Mouse (Mus musculus) G1E (cell line): Measurements from ENCODE around the gene Enoph1.

ENCODE experiments used
- CTCF ChIP-seq: IDR thresholded peaks from 2 replicates; pipeline ENCODE4 v1.5.1; 2012; ENCODE audit warnings: low read depth, low read length, inconsistent platforms, mixed read lengths
- GATA1 ChIP-seq: IDR thresholded peaks from 2 replicates; pipeline ENCODE4 v1.6.1; 2012; ENCODE audit warnings: borderline replicate concordance, low read length, inconsistent platforms, mixed read lengths
- GATA2 ChIP-seq: IDR thresholded peaks from 2 replicates; pipeline ENCODE4 v1.6.1; 2012; ENCODE audit warnings: low read depth, low read length, inconsistent platforms, borderline replicate concordance
- POLR2AphosphoS5 ChIP-seq: IDR thresholded peaks from 2 replicates; pipeline ENCODE4 v1.6.1; 2012; ENCODE audit warnings: low read depth, low read length, inconsistent platforms; ENCODE audit not compliant: insufficient replicate concordance

DNA sequence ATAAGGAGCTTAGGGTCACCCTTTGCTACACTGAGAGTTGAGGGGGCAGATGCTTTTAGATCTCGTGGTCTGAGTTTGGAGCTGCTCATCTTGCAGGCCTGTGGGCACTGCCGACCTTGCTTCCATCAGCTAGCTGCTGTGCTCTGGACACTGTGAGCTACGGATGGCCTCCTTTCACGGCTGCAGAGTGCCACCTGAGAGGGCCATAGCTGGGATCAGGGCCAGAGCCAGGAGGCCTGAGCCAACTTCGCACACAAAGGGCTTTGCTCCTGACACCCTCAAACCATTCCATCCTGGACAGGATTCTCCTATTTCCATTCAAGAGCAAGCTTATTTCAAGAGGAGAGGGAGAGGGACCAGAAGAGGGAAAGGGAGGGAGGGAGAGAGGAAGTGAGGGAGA lies 15.4 kb upstream of the Enoph1 start:
- TF ChIP-seq GATA1 (no peak), CTCF (no peak), GATA2 (no peak), POLR2AphosphoS5 (no peak)
